Mouse (Mus musculus) ES-E14 (cell line): ENCODE results near the gene Lamp1.

Experiments used
- CHD2 ChIP-seq: IDR thresholded peaks from 2 replicates; pipeline ENCODE4 v1.6.1; 2014; ENCODE audit warnings: mild to moderate bottlenecking, low read depth, low read length, inconsistent platforms
- HCFC1 ChIP-seq: IDR thresholded peaks from 2 replicates; pipeline ENCODE4 v1.6.1; 2012; ENCODE audit warnings: low read length, inconsistent platforms, borderline replicate concordance; ENCODE audit not compliant: insufficient read depth
- MAFK ChIP-seq: IDR thresholded peaks from 2 replicates; pipeline ENCODE4 v1.6.1; 2014; ENCODE audit warnings: mild to moderate bottlenecking, low read depth, low read length, inconsistent platforms; ENCODE audit not compliant: insufficient read depth
- ZNF384 ChIP-seq: IDR thresholded peaks from 2 replicates; pipeline ENCODE4 v1.6.1; 2012; ENCODE audit warnings: low read depth, low read length, inconsistent platforms

DNA sequence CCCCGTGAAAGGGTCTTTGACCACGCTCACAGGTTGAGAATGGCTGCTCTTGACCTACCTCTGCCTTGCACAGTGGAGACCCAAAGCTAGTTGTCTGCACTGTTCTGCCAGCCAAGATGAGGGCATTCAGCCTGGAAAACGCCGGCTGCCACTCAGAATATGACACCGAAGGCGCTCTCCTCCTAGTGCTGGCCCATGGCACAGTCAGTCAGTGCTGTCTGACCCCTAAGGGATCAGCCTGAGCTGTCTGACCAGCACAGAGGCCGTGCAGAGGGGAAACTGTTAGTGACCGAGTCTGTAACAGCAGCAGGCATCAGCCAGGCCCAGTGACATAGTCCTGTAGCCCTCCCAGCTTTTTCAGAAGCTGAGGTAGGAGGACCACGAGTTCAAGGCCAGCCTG lies 28.3 kb downstream of the Lamp1 start:
- TF ChIP-seq ZNF384 (no peak), HCFC1 (no peak), CHD2 (no peak), MAFK (no peak)
